Mouse (Mus musculus): ENCODE measurements at regions not wholly inside any gene's neighbourhood (a gene's known extent, or its start where the extent isn't known, plus 50 kb on each side); places are given as distances from the start of the nearest gene placed in this dataset.

DNA sequence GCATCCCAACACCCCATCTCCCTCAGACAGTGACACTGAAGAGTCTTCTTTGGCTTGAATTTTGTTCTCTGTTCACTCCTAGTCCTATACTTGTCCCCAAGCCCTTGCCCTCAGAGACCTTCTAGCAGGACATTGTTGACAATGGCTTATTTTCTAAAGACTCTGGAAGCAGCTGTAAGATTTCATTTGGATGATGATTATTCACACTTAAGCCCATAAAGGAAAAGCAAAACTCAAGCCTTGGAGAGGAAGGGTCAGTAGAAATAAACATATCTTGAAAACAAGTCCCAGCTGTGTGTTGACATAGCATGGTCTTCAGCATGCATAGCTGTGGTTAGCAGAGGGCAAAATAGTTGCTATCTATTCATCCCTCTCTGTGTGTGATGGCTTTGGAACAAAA, 59.9 kb upstream of the Cdh11 start:
- in situ Hi-C loops (cut with MboI, MseI), result no loop called here

DNA sequence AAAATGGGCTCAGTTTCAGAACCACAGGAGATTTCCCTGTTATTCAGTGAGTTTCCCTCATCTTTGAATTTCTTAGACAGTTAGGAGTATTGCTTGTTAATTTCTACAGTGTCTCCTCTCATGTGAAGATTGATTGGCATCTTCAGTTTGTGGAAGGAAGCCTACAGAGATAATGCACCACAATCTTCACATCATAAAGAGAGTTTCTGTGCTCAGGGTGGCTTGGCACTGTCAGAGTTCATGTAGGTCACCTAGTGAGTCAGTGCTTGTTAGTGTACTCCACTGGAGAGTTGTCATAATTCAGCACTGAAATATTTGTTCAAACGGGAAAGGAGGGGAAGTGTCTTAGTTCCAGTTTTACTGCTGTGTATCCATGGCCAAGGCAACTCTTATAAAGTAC, 74.6 kb upstream of the Cdh11 start:
- in situ Hi-C loops (cut with MboI, MseI), result no loop called here

DNA sequence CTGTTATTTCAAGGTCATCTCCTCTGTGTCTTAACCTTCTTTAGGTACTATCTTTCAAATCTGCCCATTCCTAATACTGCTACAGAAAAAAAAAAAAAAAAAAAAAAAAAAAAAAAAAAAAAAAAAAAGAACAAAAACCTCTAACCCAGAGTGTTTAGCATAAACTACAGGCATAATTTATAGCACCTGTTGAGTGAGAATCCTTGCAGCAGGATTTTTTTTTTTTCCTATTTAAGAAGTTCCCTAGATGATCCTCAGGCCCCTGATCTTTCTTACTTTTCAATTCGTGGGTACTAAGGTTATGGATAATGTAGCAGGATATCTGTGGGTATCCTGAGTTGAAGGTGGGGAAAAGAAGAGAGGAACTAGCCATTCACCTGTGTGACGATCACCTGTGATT, 114.1 kb upstream of the Cdh11 start:
- in situ Hi-C loops (cut with MboI, MseI), result no loop called here

DNA sequence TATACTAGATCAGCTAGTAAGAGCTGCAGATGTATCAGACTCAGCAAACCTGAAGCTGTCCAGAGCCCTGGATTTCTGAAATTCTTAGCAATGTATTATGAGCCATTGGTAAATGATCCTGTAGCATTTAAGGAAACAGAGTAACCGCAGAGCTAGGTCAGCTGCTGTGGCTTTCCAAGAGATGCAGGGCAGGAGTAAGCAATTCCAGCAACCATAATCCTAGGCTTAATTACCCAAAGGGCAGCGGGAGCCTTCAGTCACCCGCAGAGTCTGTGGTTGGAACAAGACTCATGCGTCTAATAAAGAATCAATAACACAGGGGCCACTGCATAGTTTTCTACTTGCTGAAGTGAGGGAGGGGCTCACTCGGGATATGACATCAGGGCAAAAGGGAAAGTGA, 115.2 kb upstream of the Cdh11 start:
- in situ Hi-C loops (cut with MboI, MseI), result no loop called here

DNA sequence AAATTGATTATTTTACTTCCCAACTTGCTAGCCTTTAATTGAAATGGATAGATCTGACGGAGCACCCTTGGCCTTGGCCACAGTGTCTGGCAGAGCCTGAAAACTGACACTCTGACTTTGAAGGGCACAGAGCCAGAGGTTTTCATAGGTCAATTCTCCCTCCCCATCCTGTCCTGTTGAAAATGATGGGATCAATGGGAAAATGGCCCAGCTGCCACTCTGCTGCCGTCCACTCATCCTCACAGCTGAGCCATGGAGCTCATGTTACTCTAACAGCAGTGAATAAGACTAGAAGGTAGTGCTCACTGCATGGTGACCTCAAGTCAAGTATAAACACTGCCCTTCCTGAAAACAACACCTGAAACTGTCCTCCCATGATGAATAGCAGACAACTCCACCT, 122.0 kb upstream of the Cdh11 start:
- in situ Hi-C loops (cut with MboI, MseI), result no loop called here

DNA sequence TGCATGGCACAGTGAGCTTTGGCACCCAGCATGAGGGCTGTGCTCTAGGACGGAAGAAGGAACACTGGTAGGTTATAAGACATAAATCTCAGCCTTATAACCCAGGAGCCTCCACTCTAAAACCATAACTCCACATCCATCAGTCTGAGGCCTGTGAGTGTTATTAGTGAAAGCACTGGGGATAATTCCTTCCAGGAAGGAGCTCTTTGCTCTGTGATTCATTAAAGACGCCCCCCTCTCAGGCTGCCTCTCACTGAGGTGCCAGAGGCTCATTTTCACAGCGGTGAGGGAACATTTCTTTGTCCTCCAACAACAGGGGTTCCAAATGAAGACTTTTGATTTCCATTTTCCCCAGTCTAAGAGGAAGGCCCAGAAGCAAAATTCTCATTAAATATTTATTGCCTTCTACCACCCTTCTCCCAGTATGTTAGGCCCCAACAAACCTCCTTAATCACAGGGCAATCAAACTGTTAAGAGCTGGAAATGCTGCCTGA, 145.9 kb upstream of the Cdh11 start:
- in situ Hi-C loops (cut with MboI, MseI), result no loop called here

DNA sequence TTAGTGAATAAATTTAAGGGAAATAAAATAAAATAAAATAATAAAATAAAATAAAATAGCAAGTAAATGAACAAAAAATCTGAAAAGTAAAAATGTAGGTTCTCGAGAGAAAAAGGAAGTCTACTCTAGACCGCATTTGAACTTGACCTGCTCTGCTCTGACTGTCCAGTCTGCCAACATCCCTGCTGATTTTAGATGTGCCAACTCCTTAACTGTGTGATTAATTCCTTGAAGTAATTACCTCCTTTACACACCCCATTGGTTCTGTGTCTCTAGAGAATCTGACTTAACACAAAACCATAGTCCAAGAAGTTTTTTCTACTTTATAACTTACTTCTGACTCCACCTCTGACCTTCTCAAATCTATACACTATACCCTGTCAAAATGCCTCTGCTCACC, 153.3 kb upstream of the Cdh11 start:
- in situ Hi-C loops (cut with MboI, MseI), result no loop called here

DNA sequence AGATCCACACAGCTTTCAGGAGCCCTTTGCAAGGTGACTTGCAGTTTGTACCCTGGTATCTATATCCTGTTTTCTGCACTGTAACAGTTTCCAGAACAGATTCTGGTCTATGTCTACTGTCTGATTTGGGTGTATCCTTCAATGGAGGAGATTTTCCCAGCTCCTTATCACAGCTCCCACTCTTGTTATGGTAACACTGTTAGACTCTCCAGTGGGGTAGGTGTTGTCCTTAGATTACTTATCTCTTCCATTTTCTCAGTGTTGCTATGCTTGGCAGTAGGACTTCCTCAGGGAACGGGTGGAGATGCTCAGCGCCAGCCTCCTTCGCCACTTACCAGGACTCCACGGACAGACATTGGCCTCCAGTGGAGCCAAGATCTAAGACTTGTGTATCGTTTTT, 160.1 kb upstream of the Cdh11 start:
- in situ Hi-C loops (cut with MboI, MseI), result no loop called here

DNA sequence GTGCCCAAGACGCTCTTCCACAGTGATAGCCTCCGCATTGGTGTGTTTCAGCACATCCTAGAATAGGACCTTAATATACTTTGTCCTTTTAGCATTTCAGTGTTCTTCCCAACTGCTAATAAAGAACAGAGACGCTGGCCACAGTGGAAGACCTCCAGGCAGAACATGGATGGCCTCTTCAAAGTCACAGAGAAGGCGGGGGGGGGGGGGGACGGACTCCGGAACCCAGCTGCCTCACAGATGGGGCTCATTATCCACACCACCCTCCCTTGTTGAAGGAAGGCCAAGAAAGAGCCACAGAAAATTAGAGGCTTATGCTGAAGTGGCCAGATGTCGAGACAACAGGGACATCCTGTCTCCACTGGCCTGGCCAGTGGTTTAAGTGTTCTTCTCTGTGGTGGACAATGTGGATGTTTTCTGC, 192.7 kb upstream of the Cdh11 start:
- in situ Hi-C loops (cut with MboI, MseI), result no loop called here

DNA sequence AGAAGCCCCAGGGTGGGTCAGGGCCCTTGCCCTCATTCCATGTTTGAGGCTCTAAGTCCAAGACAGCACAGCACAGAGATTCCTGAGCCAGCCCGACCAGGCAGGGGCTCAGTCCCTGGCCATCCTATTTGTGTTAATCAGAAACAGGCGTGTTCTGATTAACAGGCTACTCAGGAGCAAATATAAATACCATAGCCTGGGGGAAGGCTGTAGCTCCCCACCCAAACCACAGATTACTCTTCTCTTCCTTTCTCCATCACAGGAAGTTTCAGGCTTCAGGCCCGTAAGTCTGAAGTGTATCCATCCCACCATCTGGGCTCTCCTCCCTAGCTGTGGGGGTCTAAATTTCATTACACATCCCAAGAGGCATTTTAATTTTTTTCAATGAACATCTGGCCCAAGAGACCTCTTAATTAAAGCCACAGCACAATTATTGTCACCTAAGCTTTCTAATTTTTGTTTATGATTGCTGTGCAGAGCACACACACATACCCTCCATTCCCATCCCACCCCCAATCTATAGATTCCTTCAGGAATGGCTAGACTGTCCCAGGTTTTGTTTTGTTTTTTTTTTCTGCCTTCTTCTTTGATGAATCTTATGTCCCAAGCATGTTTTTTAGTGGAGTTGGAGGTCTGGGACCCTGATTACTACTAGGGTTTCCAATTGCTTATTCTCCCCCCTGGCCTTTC, 197.9 kb upstream of the Cdh11 start:
- in situ Hi-C loops (cut with MboI, MseI), result no loop called here

DNA sequence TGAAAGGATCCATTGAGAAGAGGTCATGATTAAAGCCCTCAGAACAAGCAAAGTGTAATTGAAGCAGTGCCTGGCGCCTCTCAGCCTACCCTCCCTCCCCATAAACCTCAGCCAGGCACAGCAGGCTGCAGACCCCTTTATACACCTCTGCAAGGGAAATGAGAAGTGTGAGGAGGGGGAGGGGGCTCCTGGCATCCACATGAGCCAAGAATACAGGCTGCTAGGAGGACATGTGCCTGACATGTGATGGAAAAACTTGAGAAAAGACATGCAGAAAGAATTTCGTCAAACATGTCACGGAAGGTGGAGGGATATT, 198.4 kb upstream of the Cdh11 start:
- in situ Hi-C loops (cut with MboI, MseI), result no loop called here

DNA sequence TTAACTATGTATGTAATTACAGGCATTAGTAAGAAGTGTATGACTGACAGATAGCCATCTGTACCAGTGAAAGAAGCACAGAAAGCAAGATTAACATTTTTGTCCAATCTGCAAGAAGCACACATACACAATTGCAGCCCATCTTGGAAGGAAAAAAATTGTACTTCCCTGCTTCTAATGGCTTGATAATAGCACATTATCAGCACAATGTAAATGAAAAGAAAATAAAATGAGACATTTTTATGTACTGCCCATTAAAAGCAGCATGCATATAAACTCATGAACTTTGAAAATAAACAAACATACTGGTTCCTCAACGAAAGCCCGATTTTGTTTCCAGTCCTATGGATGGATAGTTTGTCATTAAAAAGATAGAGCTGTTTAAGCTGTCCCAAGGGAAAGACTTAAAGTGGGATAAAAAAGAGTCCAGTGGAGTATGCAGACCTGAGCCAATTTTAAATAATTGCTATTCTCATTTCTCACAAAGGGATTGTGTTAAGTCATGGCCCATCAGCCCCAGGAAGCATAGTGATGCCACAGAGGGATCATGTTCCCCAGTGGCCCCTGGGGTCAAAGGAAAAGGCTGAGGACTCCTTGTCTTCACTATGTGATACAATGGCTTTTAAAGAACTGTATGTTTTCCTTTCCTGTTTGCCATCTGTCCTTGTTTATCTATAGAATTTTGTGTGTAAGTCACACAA, 222.0 kb upstream of the Cdh11 start:
- in situ Hi-C loops (cut with MboI, MseI), result no loop called here

DNA sequence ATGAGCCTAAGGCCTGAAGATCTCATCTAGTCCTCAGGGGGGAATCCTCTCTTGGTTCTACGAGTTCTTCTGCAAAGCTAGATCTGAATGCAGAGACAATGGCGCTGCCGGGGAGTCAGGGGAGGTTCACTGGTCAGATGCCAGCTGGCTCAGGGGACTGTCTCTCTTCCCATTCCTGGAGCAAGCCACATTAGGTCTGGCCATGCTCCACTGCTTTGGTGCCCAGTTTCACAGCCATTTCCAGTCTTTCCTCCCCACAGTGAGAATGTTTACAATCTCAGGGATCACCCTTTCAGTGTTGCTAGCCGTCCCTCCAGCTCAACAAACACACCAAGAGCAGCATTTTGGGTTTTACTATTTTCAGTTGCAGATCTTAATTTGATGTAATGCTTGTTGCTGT, 233.7 kb upstream of the Cdh11 start:
- in situ Hi-C loops (cut with MboI, MseI), result no loop called here

DNA sequence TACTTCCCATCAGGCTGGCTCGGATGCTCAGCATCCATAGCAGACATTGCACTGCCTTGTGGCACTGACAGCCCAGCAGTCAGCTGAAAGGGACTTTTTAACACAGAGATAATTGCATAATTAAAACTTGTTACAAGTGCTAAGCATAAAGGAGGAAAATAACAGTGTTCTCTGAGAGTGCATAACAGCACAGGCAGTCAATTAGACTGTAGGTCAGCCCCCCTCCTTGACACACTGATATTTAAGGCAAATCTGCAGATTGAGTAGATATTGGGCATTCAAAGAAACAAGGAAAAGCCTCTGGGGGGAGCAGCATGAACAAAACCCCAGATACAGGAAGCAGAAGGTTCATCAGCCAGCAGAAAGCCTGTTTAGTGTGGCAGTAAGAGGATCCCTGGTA, 237.8 kb upstream of the Cdh11 start:
- in situ Hi-C loops (cut with MboI, MseI), result no loop called here

DNA sequence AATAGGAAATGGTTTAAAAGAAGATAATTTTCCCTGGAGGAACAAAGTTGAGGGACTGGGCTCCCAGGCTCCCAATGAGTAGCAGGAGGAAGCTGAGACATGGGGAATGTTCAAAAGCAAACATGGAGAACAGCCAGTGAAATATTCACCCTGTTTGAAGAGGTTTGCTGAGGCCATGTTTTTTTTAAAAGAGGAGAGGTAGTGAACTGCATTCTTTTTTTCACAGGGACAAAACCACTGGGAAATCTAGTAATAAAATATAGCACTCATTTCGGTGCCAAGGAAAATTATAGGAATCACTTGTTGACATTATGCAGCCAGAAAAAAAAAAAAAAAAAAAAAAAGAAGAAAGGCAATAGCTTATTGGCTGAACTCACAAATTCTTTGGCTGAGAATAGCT, 246.3 kb upstream of the Cdh11 start:
- in situ Hi-C loops (cut with MboI, MseI), result no loop called here

DNA sequence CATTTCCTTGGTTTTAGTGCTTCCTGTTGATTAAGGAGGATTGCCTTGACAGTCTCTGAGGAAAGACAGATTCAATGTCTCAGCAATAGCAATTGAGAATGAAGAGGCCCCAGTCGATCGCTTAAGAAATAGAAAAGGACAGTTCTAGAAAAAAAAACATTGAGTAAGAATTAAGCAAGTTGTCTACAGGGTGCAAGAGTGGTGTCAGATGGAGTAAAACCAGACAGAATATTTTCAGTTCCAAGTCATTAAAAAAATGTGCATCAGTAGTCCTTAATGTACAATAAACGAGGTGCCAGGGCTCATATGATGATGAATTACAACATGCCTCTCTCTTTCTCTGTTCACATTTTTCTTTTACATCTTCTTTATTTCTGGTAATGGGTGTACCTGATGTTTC, 248.5 kb upstream of the Cdh11 start:
- in situ Hi-C loops (cut with MboI, MseI), result no loop called here

DNA sequence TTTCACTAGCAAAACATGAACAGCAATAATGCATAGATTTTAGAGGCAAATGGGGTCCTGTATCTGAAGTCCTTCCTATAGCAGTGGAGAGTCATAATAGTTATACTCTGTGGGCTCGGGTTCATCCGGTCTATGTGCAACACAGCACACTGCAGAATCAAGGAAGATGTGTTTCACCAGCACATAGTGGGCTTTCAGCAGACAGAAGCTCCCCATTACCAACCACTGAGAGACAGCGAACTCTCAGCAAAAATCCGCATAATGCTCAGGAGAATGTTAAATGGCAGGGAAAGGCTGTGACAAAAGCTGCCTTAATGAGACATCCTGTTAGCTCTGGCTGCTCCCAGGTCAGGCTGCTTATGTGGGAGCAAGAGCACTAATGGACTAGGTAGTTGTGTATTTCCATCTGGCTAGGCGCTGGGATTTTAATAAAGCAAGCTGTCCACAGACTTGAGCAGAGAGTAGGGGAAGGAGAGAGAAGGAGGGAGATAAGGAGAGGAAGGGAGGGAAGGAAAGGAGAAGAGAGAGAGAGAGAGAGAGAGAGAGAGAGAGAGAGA, 286.7 kb upstream of the Cdh11 start:
- in situ Hi-C loops (cut with MboI, MseI), result no loop called here

DNA sequence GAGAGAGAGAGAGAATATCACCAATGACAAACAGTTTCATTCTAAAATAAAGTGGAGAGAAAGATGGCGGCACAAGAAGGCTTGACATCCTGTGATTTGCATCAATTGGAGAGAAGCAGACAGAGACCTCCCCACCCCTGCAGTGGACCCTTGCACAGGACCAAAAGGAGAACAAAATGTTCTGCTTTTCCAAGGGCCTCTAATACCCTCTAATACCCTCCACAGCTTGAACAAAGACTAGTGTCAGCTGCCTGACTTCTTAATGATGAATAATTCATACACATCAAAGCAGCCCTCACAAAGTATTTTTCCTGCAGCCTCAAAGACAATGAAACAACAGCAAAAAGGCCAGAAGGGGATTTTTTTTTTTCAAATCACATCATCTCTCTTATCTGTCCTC, 287.2 kb upstream of the Cdh11 start:
- in situ Hi-C loops (cut with MboI, MseI), result no loop called here

DNA sequence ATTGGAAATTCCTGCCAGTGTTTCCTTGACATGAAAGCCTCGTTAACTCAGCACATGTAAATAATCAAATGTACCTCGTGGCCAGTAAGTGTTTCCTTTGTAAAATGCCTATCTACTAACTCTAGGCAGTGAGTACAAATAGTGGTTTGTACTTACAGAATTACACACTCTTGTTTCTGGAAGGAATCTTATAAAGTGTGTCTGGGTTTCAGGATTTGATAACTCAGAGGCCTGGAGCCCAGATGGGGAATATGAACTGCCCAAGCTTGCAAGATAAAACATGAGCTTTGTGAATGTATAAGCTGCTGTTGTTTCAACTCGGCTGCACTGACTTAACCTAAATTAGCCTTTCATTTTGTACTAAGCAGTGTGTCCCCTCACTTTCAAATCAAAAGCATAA, 293.1 kb upstream of the Cdh11 start:
- in situ Hi-C loops (cut with MboI, MseI), result no loop called here

DNA sequence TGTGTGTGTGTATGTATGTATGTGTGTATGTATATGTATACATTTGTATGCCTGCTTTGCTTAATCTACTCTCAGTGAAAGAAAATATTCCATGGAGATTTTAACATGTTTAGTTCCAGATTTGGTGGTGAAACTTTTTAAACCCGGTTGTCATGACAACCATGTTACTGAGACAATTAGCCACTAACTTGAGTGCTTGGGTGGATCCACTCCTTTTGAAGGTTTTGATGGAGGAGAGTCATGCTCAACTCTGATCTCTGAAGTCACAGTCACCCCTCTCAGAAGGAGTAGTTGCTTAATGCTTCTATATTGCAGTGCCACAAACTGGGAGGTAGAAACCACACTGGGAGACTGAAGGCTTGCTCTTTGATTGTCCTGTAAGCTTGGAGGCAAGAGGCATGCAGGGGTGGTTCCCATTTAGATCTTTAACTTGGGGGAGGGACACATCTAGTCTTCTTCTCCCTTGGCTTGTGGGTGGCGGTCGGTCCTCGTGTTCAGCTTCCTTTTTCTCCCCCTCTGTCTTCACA, 301.6 kb upstream of the Cdh11 start:
- in situ Hi-C loops (cut with MboI, MseI), result no loop called here

DNA sequence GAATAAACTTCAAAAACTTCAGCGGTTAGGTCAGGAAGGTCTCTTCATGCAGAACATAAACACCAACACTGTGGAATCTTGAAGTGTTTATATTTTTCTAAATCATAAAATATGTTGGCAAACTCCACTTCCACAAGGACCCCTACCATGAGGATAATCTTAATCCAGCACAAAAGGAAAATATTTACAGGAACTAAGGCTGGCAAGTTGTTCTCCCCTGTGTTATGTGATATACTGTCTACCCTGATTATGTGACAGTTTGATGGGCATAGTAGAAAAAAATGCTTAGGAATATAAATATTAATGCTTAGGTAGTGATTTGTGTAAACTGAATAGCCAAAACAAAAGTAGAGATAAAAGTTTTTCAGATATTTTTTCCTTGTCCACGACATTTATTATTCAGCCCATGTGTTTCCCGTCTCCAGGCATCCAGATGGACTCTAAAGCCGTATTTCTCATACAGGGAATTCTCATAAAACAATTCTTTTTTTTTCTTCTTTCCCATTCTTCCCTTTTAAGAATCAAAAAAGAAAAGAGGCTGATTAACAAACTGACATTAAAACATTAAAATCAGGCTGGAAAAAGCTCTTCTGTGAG, 311.2 kb upstream of the Cdh11 start:
- in situ Hi-C loops (cut with MboI, MseI), result no loop called here

DNA sequence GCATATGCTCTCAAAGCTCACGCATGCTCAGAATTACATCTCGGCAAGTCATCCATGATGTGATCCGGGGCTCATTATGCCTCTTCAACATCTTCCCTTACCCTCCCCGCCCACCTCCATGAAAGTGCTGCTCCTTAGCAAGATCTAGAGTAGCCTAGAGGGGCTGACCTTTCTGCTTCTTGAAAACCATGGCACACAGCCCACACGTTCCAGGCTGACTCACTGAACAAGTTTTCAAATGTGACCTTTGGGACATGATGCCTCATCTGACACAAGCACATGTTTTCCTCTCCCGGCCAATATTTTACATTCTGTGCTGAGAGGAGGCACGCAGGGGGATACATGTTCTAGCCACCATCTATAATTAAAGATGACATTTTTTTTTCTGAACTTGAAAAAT, 340.1 kb upstream of the Cdh11 start:
- in situ Hi-C loops (cut with MboI, MseI), result no loop called here

DNA sequence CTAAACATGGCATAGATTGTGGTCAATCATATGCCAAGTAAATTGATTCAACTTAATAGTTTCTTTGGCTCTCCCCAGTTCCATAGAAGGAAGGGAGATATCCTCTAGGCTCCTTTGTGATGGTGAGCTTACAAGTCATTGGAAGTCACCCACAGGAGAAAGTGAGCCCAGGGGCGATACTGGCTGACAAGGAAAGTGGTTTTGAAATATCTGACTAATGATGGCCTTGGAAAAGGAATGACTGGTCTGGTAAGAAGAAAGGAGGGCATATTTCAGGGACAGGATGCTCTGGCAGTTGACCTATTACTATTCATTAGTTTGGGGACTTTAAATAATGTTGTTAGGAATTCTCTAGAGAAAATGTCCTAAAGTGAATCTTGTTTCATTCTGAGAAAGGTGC, 352.7 kb upstream of the Cdh11 start:
- in situ Hi-C loops (cut with MboI, MseI), result no loop called here

Data from T-helper 2 cell (primary cell).